Mouse (Mus musculus) frontal cortex, postnatal 25 days (tissue): Measurements from ENCODE around the gene Tspan11.
A peak's percentile ranks its signal among the peaks of the same experiment; 100 is the strongest.

Experiments used
- DNase-seq, 2 experiments: peaks; one replicate each; pipeline ENCODE4 v3.0.0; 2022; ENCODE audit warnings: low spot score in 2 of 2

The Tspan11 gene

GRCm38 (mm10) chr6:127877026-127877425 lies 10.4 kb upstream of the Tspan11 start:
- no peak for DNase-seq

GRCm38 (mm10) chr6:127879472-127879871 lies 7.9 kb upstream of the Tspan11 start:
- DNase-seq = no peak

- DNase-seq = no peak
Observed at GRCm38 (mm10) chr6:127886916-127887315, 473 bp upstream of the Tspan11 start.

GRCm38 (mm10) chr6:127888581-127888980 lies 1.2 kb downstream of the Tspan11 start:
- DNase-seq = no peak

- DNase-seq = no peak
Observed at GRCm38 (mm10) chr6:127893611-127894010, 6.2 kb downstream of the Tspan11 start.

GRCm38 (mm10) chr6:127894999-127895398 lies 7.6 kb downstream of the Tspan11 start:
- no peak for DNase-seq

GRCm38 (mm10) chr6:127896425-127896824 lies 9.0 kb downstream of the Tspan11 start:
- DNase-seq = no peak

GRCm38 (mm10) chr6:127897342-127897741 lies 10.0 kb downstream of the Tspan11 start:
- DNase-seq = no peak

- no peak for DNase-seq
Observed at GRCm38 (mm10) chr6:127900062-127900461, 12.7 kb downstream of the Tspan11 start.

- no peak for DNase-seq
Observed at GRCm38 (mm10) chr6:127901261-127901660, 13.9 kb downstream of the Tspan11 start.

- no peak for DNase-seq
Observed at GRCm38 (mm10) chr6:127901669-127902068, 14.3 kb downstream of the Tspan11 start.

- no peak for DNase-seq
Observed at GRCm38 (mm10) chr6:127902559-127902958, 15.2 kb downstream of the Tspan11 start.

- no peak for DNase-seq
Observed at GRCm38 (mm10) chr6:127910638-127911037, 23.2 kb downstream of the Tspan11 start.

GRCm38 (mm10) chr6:127911687-127912086 lies 24.3 kb downstream of the Tspan11 start:
- no peak for DNase-seq

GRCm38 (mm10) chr6:127912938-127913337 lies 25.5 kb downstream of the Tspan11 start:
- no peak for DNase-seq

GRCm38 (mm10) chr6:127916993-127917392 lies 29.6 kb downstream of the Tspan11 start:
- DNase-seq = no peak

GRCm38 (mm10) chr6:127917712-127918111 lies 30.3 kb downstream of the Tspan11 start:
- DNase-seq = no peak

GRCm38 (mm10) chr6:127919491-127919890 lies 32.1 kb downstream of the Tspan11 start:
- DNase-seq = no peak

GRCm38 (mm10) chr6:127920652-127921051 lies 33.3 kb downstream of the Tspan11 start:
- DNase-seq = peak; percentile 80 to 83

- no peak for DNase-seq
Observed at GRCm38 (mm10) chr6:127921996-127922395, 34.6 kb downstream of the Tspan11 start.

- DNase-seq = no peak
Observed at GRCm38 (mm10) chr6:127923296-127923695, 35.9 kb downstream of the Tspan11 start.

- DNase-seq = no peak
Observed at GRCm38 (mm10) chr6:127924750-127925149, 37.4 kb downstream of the Tspan11 start.

GRCm38 (mm10) chr6:127925915-127926314 lies 38.5 kb downstream of the Tspan11 start:
- DNase-seq = peak; percentile 44 to 62

- no peak for DNase-seq
Observed at GRCm38 (mm10) chr6:127928682-127929081, 41.3 kb downstream of the Tspan11 start.

GRCm38 (mm10) chr6:127932697-127933096 lies 45.3 kb downstream of the Tspan11 start:
- no peak for DNase-seq
